Mouse (Mus musculus) bone marrow macrophage, adult 2 months (primary cell): ENCODE measurements around the gene Vil1. TPM values are rescaled to one million over a fixed set of nuclear protein-coding genes. Genes with fewer than 3 reads are reported as not detected.
A peak's percentile ranks its signal among the peaks of the same experiment; 100 is the strongest.

ENCODE experiments used
- H3K27ac ChIP-seq: 2 replicates; pipeline ENCODE4 v1.5.1; 2012; ENCODE audit warnings: low read depth, low read length; ENCODE audit not compliant: insufficient read depth
- H3K4me1 ChIP-seq: 2 replicates; pipeline ENCODE4 v1.6.1; 2012; ENCODE audit warnings: low read length; ENCODE audit not compliant: control insufficient read depth, insufficient read depth
- H3K4me3 ChIP-seq: 2 replicates; pipeline ENCODE4 v1.5.1; 2012; ENCODE audit warnings: mild to moderate bottlenecking, low read length, moderate library complexity; ENCODE audit not compliant: insufficient read depth
- CTCF ChIP-seq: IDR thresholded peaks from 2 replicates; pipeline ENCODE4 v1.5.1; 2012; ENCODE audit warnings: low read depth, mild to moderate bottlenecking, low read length, moderate library complexity
- POLR2A ChIP-seq: IDR thresholded peaks from 2 replicates; pipeline ENCODE4 v1.6.1; 2012; ENCODE audit warnings: mild to moderate bottlenecking, low read depth, low read length, borderline replicate concordance
- polyA plus RNA-seq: library from polyadenylated mRNA; stranded (reverse); fragments of >200 nt; gene quantifications from 2 replicates; pipeline ENCODE4 v1.2.4, GENCODE M21; 2012; ENCODE audit not compliant: missing spikeins, insufficient read depth, insufficient read length

The Vil1 gene
- not detected in 2 replicates for polyA plus RNA-seq

DNA sequence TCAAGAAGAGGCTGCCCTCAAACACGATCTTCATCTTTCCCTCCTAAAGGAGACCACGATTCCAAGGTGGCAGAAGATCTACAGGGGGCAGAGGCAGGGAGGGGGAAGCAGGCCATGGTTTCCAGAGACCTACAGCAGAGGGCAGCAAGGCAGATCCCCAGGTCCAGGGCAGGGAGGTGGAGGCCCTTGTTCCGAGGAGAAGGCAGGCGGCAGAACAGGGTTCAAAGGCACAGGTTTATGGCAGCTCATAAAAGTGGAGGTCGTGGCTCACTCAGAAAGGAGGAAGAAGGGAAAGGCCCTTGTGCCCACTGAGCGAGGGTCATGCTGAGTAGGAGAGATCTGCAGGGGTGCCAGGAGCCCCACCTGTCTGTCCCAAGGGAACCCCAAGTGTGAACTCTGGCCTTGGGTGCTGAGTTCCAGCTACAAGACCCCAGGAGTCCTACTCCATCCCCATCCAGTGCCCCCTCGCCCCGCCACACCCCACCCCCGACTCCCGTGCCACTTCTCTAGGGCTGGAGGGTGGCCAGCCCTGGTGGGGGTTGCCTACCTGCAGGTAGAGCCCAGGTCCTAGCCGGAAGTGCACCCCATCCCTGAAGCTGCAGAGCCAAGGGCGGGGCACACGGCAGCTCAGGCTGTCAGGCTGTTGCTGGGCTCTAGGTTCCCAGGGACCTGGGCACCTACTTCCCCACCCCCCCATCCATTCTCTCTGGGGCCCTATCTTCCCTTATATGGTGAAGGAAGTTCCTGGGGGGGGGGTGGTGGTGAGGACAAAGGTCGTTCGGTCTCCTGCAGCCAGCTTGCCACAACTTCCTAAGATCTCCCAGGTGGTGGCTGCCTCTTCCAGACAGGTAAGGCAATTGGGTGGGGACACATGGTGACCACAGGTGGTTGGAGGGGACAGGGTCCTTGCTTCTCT is at the start of gene Vil1:
Gene Vil1 (plus strand): TSS at position 788 of the 916 bp plus-strand sequence.
- TF ChIP-seq CTCF (no peak), POLR2A (no peak)
- Histone ChIP-seq H3K4me3 (no peak within 1 kb of the TSS), H3K27ac (no peak within 1 kb of the TSS), H3K4me1 (no peaks in the 10 kb centered on the region)

DNA sequence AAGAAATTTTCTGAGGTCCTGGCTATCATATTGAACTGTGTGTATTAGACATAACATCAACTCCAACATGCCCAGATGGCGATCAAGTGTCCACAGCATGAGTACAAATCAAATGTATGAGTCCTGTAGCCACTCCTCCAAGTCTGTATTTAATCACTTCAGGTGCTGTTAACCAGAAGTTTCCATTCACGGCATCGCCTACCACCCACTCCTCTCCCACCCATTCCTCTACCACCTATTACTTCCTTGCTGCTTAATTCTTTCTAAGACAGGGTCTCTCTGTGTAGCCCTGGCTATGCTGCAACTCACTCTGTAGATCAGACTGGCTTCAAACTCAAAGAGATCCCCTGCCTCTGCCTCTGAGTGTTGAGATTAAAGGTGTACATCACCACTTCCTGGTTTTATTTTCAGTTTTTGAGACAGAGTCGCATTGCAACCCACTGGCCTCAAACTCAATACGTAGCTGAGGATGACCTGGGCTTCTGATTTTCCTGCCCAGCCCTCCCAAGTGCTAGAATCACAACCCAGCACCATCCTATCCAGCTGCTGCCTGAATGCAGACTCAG is 49.1 kb upstream of the Vil1 start:
- H3K27ac ChIP-seq: no peak overlapping the region
- TF ChIP-seq CTCF (no peak), POLR2A (no peak)
- H3K4me3 ChIP-seq: no peak overlapping the region
- H3K4me1 ChIP-seq: peaks cover 19% of the 10 kb centered on the region

DNA sequence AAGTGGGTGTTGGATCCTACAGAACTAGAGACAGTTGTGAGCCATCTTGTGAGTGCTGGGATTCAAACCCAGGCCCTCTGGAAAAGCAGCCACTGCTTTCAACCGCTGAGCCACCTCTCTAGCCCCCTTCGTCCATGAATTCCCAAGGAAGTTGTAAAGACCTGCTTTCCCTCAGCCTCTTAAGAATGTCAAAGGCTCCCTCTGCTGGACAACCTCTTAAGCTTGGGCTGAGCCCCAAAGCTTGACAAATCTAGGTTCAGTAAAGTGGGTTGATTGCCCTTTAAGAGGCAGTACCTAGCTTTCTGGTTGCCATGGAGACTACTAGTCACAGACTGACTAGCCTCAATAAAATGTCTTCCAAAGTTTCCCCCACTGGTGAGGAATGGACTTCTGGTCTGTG is 47.4 kb upstream of the Vil1 start, which contains the start of gene Catip:
Gene Catip (plus strand): TSS at position 297 of the 400 bp plus-strand sequence.
- no peak within 1 kb of the TSS for H3K27ac ChIP-seq
- H3K4me3 ChIP-seq: no peak within 1 kb of the TSS
- TF ChIP-seq CTCF (peak; percentile 31; the same call in 1 of the 2 replicates), POLR2A (no peak)
- peaks cover 19% of the 10 kb centered on the region for H3K4me1 ChIP-seq

DNA sequence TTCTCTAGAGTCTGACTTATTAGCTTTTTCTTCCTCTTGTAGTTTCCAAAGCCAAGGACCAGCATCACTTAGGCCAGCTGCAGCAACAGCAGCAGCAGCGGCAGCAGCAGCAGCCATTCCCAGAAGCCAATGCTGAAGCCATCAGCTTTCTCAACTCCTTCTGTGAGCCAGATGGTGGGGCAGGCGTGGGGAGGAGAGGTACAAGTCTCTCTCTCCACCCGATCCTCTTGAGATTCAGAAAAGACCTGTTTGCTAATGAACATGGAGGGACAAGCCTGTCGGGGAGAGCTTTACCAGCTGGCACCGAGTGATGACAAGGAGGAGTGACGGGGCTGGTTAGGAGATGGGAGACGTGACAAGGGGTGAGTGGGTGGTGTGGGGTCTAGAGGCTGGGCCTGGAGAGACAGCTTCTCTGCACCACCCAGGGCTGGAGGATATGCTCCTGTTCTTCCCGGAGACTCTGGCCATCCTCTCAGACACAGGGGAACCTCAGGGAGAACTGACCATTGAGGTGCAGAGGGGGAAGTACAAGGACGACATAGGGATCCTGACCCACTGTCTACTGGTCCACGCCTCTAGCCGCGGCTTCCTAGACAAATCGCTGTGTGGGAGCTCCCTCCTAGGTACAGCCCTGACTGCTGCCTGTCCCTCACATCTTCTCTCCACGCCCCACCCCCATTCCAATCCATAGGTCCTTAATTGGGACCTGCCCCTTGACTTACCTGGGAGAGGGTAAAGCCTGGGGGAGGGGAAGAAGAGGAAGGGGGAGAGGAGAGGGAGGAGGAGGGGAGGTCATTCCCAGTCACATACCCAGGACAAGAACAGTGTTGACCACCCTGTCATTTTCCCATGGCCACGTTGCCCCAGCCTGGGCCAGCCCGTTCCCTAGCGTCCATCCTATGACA is 46.6 kb upstream of the Vil1 start:
- Histone ChIP-seq H3K4me3 (no peak overlapping the region), H3K4me1 (peaks cover 27% of the 10 kb centered on the region), H3K27ac (no peak overlapping the region)
- no peak for TF ChIP-seq POLR2A

DNA sequence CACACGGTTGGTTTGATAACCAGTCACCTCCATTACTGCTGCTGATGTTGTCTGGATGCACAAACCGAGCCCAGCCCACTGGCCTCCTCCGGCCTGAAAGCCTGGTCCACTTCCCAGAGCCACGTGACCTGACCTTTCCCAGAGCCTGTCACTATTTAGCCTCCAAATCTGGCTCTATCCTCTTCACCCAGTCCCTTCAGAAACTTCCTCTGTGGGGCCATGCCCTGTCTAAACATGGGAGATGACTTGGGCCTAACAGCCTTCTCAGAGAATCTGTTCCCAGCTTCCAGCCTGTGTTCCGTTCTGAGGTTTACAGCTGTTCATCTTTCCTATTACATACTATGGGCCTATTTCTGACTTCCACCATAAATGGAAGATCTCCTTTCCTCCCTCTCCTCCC is 45.7 kb upstream of the Vil1 start:
- Histone ChIP-seq H3K4me1 (peaks cover 31% of the 10 kb centered on the region), H3K4me3 (no peak overlapping the region), H3K27ac (peak overlapping the region; percentile 21; the same call in 1 of the 2 replicates)
- TF ChIP-seq POLR2A (no peak), CTCF (no peak)

DNA sequence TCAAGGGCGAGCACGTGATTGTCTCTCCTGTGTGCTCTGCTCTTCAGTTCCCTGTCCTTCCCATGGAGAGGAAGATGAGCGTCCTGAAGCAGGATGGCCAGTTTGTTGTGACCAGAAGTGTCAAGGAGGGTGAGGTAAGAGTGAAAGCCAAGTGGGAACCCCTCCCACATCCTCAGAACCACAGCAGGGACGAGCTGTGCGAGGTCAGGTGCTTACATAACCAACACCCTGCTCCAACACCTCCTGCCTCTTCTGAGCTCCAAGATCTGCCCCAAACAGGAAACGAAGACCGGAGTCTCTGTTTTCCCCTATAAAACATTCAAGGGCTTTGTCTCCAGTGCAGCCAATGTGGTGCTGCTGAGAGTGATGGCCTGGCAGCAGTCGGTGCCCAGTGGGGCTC is 44.9 kb upstream of the Vil1 start:
- Histone ChIP-seq H3K27ac (no peak overlapping the region), H3K4me1 (peaks cover 38% of the 10 kb centered on the region), H3K4me3 (no peak overlapping the region)
- no peak for TF ChIP-seq CTCF
- TF ChIP-seq POLR2A: no peak

DNA sequence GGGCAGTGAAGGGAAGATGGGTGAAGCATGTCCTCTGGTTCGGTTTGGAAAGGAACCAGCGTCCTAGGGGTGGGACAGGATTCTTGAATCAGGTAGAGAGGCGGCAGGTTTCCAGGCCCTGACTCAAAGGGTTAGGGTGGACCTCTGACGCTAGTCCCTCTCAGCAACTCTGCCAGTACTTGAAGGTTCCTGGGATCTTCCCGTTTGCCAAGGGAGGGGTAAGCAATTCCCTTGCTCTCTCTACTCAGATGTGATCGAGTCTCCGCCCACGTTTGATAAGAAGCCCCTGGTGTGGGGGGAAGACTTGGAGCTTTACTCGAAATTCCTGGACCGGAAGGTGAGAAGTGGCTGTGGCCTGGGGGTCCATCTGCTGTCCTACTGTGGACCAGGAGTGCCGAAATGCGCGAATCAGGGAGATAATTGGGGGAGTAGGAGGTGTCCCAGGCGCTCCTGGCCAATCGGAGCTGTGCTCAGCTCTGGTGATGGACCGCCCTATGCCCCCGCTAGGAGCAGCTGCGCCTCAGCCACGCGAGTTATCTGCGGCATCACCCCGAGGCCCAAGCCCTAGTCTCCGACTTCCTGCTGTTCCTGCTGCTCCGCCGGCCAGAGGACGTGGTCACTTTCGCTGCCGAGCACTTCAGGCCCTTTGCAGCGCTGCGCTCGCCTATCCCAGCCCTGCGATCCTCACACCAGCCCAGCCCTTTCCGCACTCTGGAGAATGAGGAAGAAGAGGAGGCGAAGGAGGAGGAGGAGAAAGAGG is 41.1 kb upstream of the Vil1 start:
- Histone ChIP-seq H3K27ac (peak overlapping the region; percentile 81), H3K4me3 (peak overlapping the region; percentile 42), H3K4me1 (peaks cover 49% of the 10 kb centered on the region)
- TF ChIP-seq CTCF (no peak), POLR2A (no peak)

DNA sequence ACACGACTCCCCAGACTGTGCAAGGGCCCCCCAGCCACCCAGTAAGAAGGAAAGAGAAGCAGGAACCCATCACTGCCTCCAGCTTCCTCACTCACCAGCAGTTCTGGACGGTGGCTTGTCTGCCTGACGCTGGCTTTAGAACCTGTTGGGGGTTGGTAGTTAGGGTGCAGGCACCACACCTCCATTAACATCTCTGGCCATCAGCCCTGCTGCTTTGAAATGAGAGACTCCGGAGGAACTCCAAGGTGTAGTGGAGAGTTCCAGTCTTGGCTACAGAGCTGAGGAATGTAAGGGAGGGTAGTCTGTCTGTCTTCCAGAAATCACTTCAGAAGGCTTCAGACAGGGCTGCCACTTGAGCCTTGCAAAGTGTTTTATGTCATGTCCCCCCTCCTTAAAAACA is 39.1 kb upstream of the Vil1 start:
- H3K4me1 ChIP-seq: peaks cover 53% of the 10 kb centered on the region
- peak overlapping the region; percentile 67; the same call in 1 of the 2 replicates for H3K27ac ChIP-seq
- no peak overlapping the region for H3K4me3 ChIP-seq
- no peak for TF ChIP-seq POLR2A
- TF ChIP-seq CTCF: no peak

DNA sequence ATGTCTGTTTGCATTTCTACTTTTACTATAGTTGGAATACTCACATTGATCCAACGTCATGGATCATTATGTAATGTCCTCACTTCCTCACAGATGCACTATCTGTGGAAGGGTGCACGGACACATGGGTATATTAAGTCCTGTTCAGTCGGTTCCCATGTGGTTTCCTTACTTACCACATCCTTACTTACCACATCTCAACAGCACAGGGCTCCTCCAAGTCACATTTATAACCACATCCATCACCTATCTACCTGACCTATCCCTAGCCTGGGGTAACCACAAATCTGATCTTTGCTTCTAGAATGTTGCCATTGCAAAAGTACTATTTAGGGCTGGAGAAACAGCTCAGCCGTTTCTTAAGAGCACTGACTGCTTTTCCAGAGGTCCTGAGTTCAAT is 35.8 kb upstream of the Vil1 start:
- peaks cover 50% of the 10 kb centered on the region for H3K4me1 ChIP-seq

More for the DNA sequence above, 35.8 kb upstream of the Vil1 start:
- Histone ChIP-seq H3K4me3 (no peak overlapping the region), H3K27ac (no peak overlapping the region)
- TF ChIP-seq POLR2A (no peak), CTCF (no peak)
